Mouse (Mus musculus): ENCODE results near the gene Plcb2. TPM values are rescaled to one million over a fixed set of nuclear protein-coding genes. Genes with fewer than 3 reads are reported as not detected.

Gene Plcb2
- total RNA-seq, 2 experiments from 2014 or later = 2.5 to 2.8 TPM

GRCm38 (mm10) chr2:118693370-118693966 is 34.8 kb downstream of the Plcb2 start:
- DNase-seq (ENCODE audit: low spot score in 2 of 2) = no peak

GRCm38 (mm10) chr2:118689875-118690274 is 38.4 kb downstream of the Plcb2 start:
- DNase-seq (ENCODE audit: low spot score in 2 of 2) = no peak

- no peak for DNase-seq (ENCODE audit: low spot score in 2 of 2)
These were observed 40.4 kb downstream of the Plcb2 start for GRCm38 (mm10) chr2:118687791-118688190.

GRCm38 (mm10) chr2:118686693-118687092 is 41.5 kb downstream of the Plcb2 start:
- DNase-seq (ENCODE audit: low spot score in 2 of 2) = no peak

DNA sequence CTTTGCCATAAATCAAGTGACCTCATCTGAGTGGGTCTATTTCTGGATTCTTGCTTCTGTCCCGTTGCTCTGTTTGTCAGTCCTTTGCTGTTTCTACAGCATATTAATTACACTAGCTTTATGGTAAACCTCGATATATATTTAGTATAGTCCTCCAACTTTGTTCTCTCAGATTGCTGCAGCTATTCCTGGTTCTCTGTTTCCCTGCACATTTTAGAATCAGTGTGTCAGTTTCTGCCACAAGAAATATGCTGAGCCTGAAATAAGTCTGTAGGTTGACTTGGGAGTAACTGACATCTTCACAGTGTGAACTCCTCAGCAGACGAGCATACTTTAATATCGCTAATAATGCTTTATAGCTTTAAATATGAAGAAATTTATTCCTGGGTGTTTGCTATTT is 43.1 kb downstream of the Plcb2 start:
- no peak for DNase-seq (ENCODE audit: low spot score in 2 of 2)

DNA sequence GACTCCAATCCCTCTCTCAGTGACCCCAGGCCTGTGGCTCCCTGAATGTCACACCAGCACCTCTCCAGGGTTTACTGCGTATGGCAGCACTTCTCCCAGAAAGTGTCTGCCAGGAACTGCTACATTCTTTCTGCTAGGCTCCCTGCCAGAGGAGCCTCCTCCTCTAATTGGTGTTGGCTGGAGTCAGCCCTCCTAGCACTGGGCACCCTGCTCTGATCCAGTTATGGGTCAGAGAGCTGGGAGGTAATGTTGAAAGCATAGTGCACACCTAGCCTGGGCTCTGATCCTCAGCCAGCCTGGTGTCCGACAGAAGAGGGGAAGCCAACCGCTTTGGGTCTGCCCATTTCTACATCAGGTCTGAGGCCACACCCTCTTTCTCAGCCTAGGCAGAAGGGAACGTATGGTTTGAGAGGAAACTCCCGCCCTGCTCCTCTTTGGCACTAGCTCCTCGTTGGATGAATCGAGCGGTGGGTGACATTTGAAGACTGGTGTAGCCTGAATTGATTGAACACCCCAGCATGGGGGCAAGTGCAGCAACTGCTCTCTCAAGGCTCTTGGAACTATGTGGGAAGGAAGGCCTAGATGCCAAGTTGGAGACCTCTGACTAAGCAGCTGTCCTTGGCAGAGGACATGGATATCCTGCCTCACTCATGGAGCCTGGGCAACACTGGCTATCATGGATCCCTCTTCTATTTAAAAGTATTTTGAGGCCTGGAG is 45.5 kb downstream of the Plcb2 start:
- DNase-seq (ENCODE audit: low spot score in 2 of 2) = no peak

GRCm38 (mm10) chr2:118680926-118681325 is 47.3 kb downstream of the Plcb2 start:
- DNase-seq (ENCODE audit: low spot score in 2 of 2) = no peak

- DNase-seq (ENCODE audit: low spot score in 2 of 2) = no peak
These were observed 48.7 kb downstream of the Plcb2 start for GRCm38 (mm10) chr2:118679577-118679976.

DNA sequence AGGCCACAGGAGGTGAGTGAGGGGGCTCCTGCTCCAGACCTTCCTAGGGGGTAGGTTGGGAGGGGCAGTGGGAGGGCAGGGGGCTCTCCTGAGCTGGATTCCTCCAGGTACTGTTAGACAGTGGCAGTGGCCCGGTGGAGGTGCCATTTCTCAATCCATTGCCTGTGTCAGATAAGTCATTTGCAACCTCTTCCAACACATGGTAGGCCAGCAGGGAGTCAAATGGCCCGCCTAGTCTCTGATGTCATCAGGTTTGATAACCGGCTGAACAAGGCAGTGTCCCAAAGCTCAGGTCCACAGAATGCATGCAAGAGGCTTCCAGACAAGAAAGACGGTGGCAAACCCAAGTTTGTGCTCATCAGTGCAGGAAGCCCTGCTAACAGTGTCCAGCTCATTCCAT is 50.4 kb downstream of the Plcb2 start:
- no peak for DNase-seq (ENCODE audit: low spot score in 2 of 2)

GRCm38 (mm10) chr2:118676839-118677741 is 51.1 kb downstream of the Plcb2 start:
- DNase-seq (ENCODE audit: low spot score in 2 of 2) = peak in 1 of 2 experiments; percentile 55

GRCm38 (mm10) chr2:118674500-118674899 is 53.7 kb downstream of the Plcb2 start:
- DNase-seq (ENCODE audit: low spot score in 2 of 2) = no peak

DNA sequence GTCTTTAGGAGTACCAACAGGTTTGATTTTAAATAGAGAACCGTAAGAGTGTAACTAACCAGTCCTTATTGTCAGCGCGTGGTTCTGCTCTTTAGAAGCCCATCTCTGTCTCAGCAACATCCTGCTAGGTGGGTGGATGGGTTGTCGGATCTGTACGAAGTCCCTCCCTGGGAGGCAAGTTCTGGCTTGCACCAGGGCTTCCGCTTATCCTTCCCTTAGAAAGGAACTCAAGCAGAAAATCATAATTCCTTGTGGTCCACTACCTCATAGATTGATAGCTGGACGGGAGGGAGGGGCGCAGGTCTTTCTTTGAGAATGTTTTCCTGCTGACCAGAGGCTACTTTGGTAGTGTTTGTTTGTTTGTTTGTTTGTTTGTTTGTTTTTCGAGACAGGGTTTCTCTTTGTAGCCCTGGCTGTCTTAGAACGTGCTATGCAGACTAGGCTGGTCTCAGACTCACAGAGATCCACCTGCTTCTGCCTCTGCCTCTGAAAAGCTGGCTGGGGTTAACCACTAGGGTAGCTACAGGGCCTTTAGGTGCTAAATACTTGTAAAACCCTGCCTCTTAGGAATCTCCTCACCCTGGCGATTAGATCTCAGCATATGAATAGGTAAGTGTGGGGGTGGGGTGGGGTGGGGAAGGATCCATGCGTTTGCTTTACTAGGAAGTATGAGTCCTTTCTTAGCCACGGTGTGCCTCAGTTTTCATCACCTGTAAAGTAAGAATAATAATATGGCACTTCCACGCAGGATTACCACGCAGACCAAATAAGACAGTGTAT is 54.4 kb downstream of the Plcb2 start:
- DNase-seq (ENCODE audit: low spot score in 2 of 2) = no peak

DNA sequence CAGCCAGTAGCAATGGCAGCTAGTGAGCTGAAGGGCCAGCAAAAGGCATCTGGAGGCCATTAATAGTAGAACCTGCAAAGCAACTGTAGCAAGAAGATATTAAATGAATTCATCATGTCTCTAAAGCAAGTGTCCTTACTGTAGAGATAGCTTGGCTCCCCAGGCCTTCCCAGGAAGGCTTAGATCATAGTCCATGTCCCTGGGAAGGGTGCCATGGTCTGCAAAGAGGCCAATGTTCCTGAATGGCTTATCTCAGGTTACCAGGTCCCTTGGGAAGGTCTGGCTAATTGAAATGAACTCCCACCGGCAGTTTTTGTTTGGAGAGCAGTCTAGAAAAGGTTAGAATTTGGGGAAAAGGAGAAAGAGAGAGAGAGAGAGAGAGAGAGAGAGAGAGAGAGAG is 56.5 kb downstream of the Plcb2 start:
- DNase-seq (ENCODE audit: low spot score in 2 of 2) = no peak

DNA sequence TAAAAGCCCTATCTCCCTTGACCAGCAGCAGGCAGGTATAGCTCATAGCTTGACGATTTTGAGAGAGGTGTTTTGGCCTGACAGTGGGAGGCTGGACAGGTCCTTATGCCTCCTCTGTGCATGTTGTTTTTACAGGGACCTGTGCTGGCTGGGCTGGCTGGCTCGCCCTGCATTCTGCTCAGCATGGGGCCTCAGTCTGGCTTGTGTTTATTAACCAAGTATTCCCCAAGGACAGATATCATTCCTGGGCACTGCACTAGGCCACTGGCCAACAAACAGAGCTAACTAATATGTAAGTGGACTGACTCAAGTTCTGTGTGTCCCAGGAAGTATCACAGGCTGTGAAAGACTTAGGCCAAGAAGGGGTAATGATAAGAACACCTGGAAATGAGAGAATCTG is 58.5 kb downstream of the Plcb2 start:
- no peak for DNase-seq (ENCODE audit: low spot score in 2 of 2)

GRCm38 (mm10) chr2:118669245-118669644 is 59.0 kb downstream of the Plcb2 start:
- DNase-seq (ENCODE audit: low spot score in 2 of 2) = no peak

GRCm38 (mm10) chr2:118667181-118667580 is 61.1 kb downstream of the Plcb2 start:
- DNase-seq (ENCODE audit: low spot score in 2 of 2) = no peak

GRCm38 (mm10) chr2:118665616-118666015 is 62.6 kb downstream of the Plcb2 start:
- no peak for DNase-seq (ENCODE audit: low spot score in 2 of 2)

DNA sequence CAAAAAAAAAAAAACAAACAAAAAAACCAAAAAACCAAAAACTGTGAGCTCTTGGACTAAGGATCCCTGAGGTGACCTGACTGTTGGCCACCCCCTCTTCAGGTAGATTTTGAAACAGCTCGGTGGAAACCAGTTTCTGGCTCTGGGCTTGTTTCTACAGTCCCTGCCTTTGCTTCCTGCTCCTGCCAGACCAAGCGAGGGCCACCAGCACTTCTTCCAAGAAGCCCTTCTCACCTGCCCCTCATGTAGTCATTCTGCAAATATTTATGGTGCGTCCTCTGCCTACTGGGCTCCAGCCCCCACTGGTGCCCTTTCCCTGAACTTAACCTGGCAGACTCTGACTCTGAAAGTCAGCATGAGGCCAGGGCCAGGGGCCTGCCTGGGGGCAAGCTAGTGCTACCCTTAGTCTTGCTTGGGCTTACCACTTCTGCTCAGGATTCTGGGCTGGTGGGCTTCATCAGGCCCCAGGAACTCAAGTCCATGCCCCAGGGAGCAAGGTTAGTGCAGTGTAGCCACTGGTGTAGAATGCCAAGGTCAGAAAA is 63.2 kb downstream of the Plcb2 start:
- DNase-seq (ENCODE audit: low spot score in 2 of 2) = no peak

- DNase-seq (ENCODE audit: low spot score in 2 of 2) = peak in 1 of 2 experiments; percentile 58
These were observed 64.2 kb downstream of the Plcb2 start for GRCm38 (mm10) chr2:118663804-118664766.
